Mouse (Mus musculus) lung, postnatal 0 days (tissue): ENCODE results near the gene Gm10309. TPM values are rescaled to one million over a fixed set of nuclear protein-coding genes. Genes with fewer than 3 reads are reported as not detected.

ENCODE experiments used
- ATAC-seq: fragments of 200-750 bp; cut with Nextera tagmentation; 2 replicates; pipeline ENCODE4 v1.8.0; 2017; ENCODE audit warnings: moderate library complexity
- DNase-seq: peaks from one replicate; pipeline ENCODE4 v3.0.0-alpha.2; 2016; ENCODE audit warnings: low spot score
- H3K27ac ChIP-seq: fragments of 300-500 bp; sonication (generic); 2 replicates; pipeline ENCODE4 v1.5.1; 2014; ENCODE audit warnings: antibody characterized with exemption, mild to moderate bottlenecking, low read length, mixed read lengths
- H3K27me3 ChIP-seq: fragments of 300-500 bp; sonication (generic); replicated peaks from 2 replicates; pipeline ENCODE4 v1.6.1; 2014; ENCODE audit warnings: low read length, mixed read lengths; ENCODE audit not compliant: insufficient read depth
- H3K36me3 ChIP-seq: fragments of 300-500 bp; sonication (generic); 2 replicates; pipeline ENCODE4 v1.6.1; 2014; ENCODE audit warnings: low read length, mixed read lengths; ENCODE audit not compliant: insufficient read depth
- H3K4me1 ChIP-seq: fragments of 300-500 bp; sonication (generic); 2 replicates; pipeline ENCODE4 v1.6.1; 2014; ENCODE audit warnings: antibody characterized with exemption, low read depth, low read length, mixed read lengths; ENCODE audit not compliant: insufficient read depth
- H3K4me2 ChIP-seq: fragments of 300-500 bp; sonication (generic); replicated peaks from 2 replicates; pipeline ENCODE4 v1.6.1; 2014; ENCODE audit warnings: low read depth, mild to moderate bottlenecking, low read length, moderate library complexity, mixed read lengths
- H3K4me3 ChIP-seq: fragments of 300-500 bp; sonication (generic); 2 replicates; pipeline ENCODE4 v1.5.1; 2014; ENCODE audit warnings: low read depth, low read length
- H3K9ac ChIP-seq: fragments of 300-500 bp; sonication (generic); replicated peaks from 2 replicates; pipeline ENCODE4 v1.6.1; 2014; ENCODE audit warnings: low read depth, mild to moderate bottlenecking
- H3K9me3 ChIP-seq: fragments of 300-500 bp; sonication (generic); 2 replicates; pipeline ENCODE4 v1.6.1; 2016; ENCODE audit warnings: low read length, mixed read lengths
- CTCF ChIP-seq: IDR thresholded peaks from 2 replicates; pipeline ENCODE4 v1.5.1; 2016; ENCODE audit warnings: antibody characterized with exemption, mild to moderate bottlenecking
- EP300 ChIP-seq: IDR thresholded peaks from 2 replicates; pipeline ENCODE4 v1.6.1; 2016; ENCODE audit warnings: antibody characterized with exemption, mild to moderate bottlenecking, control low read depth
- WGBS: fragments of 180-500 bp; shearing (Covaris S2); extraction: QIAGEN DNeasy Blood & Tissue Kit; methylation state at CpG from one replicate; pipeline ENCODE4 v1.1.7; 2014; 5-methylcytosine and 5-hydroxymethylcytosine counted together
- polyA plus RNA-seq: library from polyadenylated mRNA; unstranded; fragments of >200 nt; fragmentation: Nextera tagmentation; extraction: Ambion mirVana; gene quantifications from 2 replicates; pipeline ENCODE4 v1.2.1, GENCODE M21; 2015

The Gm10309 gene
- polyA plus RNA-seq, 1 experiment from 2014 or later, result 0.54 TPM

DNA sequence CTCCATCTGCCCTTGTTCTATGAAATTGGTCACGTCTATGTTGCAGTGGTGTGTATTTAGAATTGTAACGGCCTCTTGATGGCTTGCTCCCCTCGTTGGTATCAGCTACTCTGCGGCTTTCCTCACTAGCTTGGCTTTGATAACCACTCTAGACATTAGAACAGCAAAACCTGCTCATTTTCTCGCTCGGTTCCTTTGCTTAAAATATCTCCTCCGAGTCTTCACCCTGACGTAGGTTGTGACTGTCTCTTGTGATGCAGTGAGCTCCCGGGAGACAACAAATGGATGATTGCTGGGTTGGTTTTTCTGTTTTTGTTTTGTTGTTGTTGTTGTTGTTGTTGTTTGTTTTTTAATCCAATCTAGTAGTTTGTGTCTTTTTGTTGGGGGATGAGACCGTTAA, 24.0 kb upstream of the Gm10309 start:
- Histone ChIP-seq H3K27me3 (no peaks in the 10 kb centered on the region), H3K36me3 (no peaks in the 10 kb centered on the region), H3K4me3 (no peak overlapping the region), H3K9ac (no peak overlapping the region), H3K27ac (no peak overlapping the region), H3K4me2 (no peak overlapping the region), H3K9me3 (no peaks in the 10 kb centered on the region), H3K4me1 (peaks cover 9% of the 10 kb centered on the region)
- TF ChIP-seq CTCF, result no peak
- TF ChIP-seq EP300, result no peak
- WGBS, result 56% methylated on average over 10 of the region's 10 CpGs
- DNase-seq (no peak), ATAC-seq (no peak)

DNA sequence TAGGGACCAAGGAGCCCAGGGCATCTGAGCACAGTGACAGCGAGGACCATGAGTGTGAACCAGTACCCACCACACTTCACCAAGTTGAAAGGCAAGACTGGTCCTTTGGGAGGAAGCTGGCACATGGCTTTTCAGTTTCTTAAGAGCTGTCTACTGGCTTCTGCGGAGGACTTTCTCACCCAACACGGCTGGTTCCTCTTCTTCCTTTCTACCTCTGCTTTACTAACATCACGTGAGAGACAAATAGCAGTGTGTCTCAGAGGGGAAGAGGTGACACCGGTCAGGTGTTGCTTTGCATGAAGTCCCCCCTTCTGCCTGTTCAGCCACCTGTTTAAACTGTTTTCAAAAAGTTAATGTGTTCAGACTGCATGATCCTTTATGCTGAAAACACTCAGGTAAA, 22.3 kb upstream of the Gm10309 start:
- no peaks in the 10 kb centered on the region for H3K36me3 ChIP-seq
- no peak for ATAC-seq
- WGBS, result 81% methylated on average over 5 of the region's 5 CpGs

GRCm38 (mm10) chr17:86526016-86526415, 21.0 kb upstream of the Gm10309 start:
- Histone ChIP-seq H3K27ac (peak overlapping the region; percentile 60; the same call in 1 of the 2 replicates), H3K4me1 (peaks cover 5% of the 10 kb centered on the region), H3K27me3 (no peaks in the 10 kb centered on the region), H3K9ac (no peak overlapping the region), H3K4me2 (no peak overlapping the region), H3K36me3 (no peaks in the 10 kb centered on the region), H3K4me3 (no peak overlapping the region), H3K9me3 (no peaks in the 10 kb centered on the region)
- ATAC-seq (peak; percentile 77), DNase-seq (peak; percentile 74)
- TF ChIP-seq CTCF (no peak), EP300 (peak; percentile 22; the same call in 1 of the 2 replicates)
- 67% methylated on average over 7 of the region's 7 CpGs for WGBS

More for the DNA sequence above, 22.3 kb upstream of the Gm10309 start:
- DNase-seq, result no peak
- Histone ChIP-seq H3K9me3 (no peaks in the 10 kb centered on the region), H3K4me3 (no peak overlapping the region), H3K9ac (no peak overlapping the region), H3K27me3 (no peaks in the 10 kb centered on the region), H3K27ac (no peak overlapping the region), H3K4me2 (no peak overlapping the region), H3K4me1 (peaks cover 5% of the 10 kb centered on the region)
- no peak for TF ChIP-seq EP300
- no peak for TF ChIP-seq CTCF

DNA sequence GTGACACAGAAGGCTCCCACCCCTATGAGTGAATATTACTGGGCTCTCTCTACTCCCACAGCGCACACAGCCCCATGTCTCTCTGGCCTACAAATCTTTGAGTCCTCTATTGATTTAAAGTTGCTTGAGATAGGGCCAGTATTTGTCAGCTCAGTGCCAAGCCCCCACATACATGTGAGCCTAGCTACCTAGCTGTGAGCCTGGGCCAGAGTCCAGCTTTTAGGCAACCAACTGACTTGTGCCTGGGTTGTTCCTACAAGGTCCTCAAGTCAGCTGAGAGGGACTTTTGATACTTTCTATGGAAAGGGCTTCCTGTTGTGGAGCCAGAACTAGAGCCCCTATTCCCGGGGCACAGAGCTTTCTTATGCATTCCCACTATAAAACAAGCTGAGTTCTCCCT, 20.0 kb upstream of the Gm10309 start:
- Histone ChIP-seq H3K4me3 (no peak overlapping the region), H3K9me3 (no peaks in the 10 kb centered on the region), H3K4me1 (peaks cover 2% of the 10 kb centered on the region), H3K4me2 (no peak overlapping the region), H3K27ac (peak overlapping the region; percentile 60), H3K9ac (no peak overlapping the region), H3K36me3 (no peaks in the 10 kb centered on the region), H3K27me3 (no peaks in the 10 kb centered on the region)
- DNase-seq (no peak), ATAC-seq (no peak)
- WGBS, result 88% methylated on average over 2 of the region's 2 CpGs
- TF ChIP-seq EP300, result no peak
- TF ChIP-seq CTCF, result no peak

DNA sequence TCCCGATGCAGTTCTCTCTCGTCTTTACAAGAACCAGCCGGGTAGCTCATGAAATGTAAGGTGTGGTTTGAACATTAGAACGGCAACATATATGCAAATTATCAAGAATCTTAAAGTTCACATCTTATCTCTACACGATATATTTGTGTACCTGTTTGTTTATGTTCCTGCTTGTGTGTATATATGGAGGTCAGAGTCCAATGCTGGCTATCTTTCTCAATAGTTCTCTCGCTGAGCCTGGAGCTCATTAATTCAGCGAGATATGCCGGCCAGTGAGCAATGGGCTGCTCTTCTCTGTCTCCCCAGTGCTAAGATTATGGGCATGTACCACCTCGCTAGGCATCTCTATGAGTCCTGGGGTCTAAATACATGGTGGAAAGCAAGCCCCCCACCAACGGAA, 18.8 kb upstream of the Gm10309 start:
- 80% methylated on average over 10 of the region's 10 CpGs for WGBS
- H3K27me3 ChIP-seq, result no peaks in the 10 kb centered on the region
- H3K27ac ChIP-seq, result peak overlapping the region; percentile 20; the same call in 1 of the 2 replicates
- no peak for ATAC-seq
- TF ChIP-seq EP300, result no peak
- no peak for TF ChIP-seq CTCF
- no peak for DNase-seq
- no peak overlapping the region for H3K4me3 ChIP-seq
- no peaks in the 10 kb centered on the region for H3K9me3 ChIP-seq
- no peaks in the 10 kb centered on the region; the same call in 1 of the 2 replicates for H3K4me1 ChIP-seq
- no peak overlapping the region for H3K4me2 ChIP-seq
- H3K9ac ChIP-seq, result no peak overlapping the region
- H3K36me3 ChIP-seq, result no peaks in the 10 kb centered on the region

GRCm38 (mm10) chr17:86523374-86523773, 18.3 kb upstream of the Gm10309 start:
- Histone ChIP-seq H3K4me2 (no peak overlapping the region), H3K4me1 (no peaks in the 10 kb centered on the region), H3K27me3 (no peaks in the 10 kb centered on the region), H3K27ac (no peak overlapping the region), H3K9ac (no peak overlapping the region), H3K4me3 (no peak overlapping the region), H3K36me3 (no peaks in the 10 kb centered on the region), H3K9me3 (no peaks in the 10 kb centered on the region)
- WGBS, result 53% methylated on average over 3 of the region's 3 CpGs
- DNase-seq (peak; percentile 86), ATAC-seq (peak; percentile 76)
- TF ChIP-seq EP300 (peak; percentile 89), CTCF (no peak)

GRCm38 (mm10) chr17:86522649-86523048, 17.6 kb upstream of the Gm10309 start:
- ATAC-seq, result no peak
- no peak overlapping the region for H3K27ac ChIP-seq

More at GRCm38 (mm10) chr17:86522649-86523048, 17.6 kb upstream of the Gm10309 start:
- WGBS, result 85% methylated on average over 5 of the region's 5 CpGs
- Histone ChIP-seq H3K36me3 (no peaks in the 10 kb centered on the region), H3K4me2 (no peak overlapping the region), H3K27me3 (no peaks in the 10 kb centered on the region), H3K9ac (no peak overlapping the region), H3K4me3 (no peak overlapping the region), H3K4me1 (no peaks in the 10 kb centered on the region), H3K9me3 (no peaks in the 10 kb centered on the region)
- TF ChIP-seq CTCF (no peak), EP300 (no peak)
- no peak for DNase-seq
